Mouse (Mus musculus) urinary bladder, postnatal 10 days (tissue): ENCODE results near the gene Col11a2.
"Not testable (repeated sequence)": the region's sequence is repeated elsewhere in the genome, so short reads cannot be mapped to it uniquely, and the experiment has no call there.

ENCODE experiments used
- DNase-seq: peaks from one replicate; pipeline ENCODE4 v3.0.0; 2022; ENCODE audit warnings: low spot score

Col11a2 gene

GRCm38 (mm10) chr17:34038878-34039561 is at the start of gene Col11a2:
Col11a2 (plus strand) TSS chr17:34039437.
- no peak for DNase-seq

DNA sequence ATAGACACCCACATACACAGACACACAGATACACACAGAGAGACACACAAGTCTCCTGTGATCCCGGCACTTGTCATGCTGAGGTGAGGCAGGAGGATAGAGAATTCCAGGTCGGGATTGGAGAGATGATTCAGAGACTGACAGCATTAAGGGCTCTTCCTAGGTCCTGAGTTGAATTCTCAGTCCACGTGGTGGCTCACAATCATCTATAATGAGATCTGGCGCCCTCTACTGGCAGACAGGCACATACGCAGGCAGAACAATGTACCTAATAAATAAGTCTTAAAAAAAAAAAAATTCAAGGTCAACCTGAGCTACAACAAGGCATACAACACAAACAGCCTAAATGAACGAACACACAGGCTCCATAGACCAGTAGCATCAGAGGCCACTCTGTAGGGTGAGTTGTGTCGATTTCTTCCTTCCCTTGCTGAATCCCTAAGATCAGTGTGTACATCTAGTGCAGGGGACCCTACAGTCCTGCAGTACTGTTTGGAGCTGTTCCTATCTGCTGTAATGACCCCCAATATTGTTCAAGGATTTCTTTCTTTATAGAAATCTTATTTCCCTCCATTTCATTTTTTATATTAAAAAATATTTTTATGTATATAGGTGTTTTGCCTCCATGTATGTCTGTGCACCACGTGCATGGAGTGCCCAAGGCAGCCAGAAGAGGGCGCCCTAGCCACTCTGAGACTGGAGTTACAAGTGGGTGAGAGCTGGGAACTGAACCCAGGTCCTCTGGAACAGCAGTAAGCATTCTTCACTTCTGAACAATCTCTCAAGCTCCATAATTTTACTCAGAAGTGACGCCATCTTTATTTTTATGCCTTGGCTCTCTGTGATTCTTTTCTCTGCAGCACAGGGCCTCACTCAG is 47.2 kb upstream of the Col11a2 start:
- no peak for DNase-seq

DNA sequence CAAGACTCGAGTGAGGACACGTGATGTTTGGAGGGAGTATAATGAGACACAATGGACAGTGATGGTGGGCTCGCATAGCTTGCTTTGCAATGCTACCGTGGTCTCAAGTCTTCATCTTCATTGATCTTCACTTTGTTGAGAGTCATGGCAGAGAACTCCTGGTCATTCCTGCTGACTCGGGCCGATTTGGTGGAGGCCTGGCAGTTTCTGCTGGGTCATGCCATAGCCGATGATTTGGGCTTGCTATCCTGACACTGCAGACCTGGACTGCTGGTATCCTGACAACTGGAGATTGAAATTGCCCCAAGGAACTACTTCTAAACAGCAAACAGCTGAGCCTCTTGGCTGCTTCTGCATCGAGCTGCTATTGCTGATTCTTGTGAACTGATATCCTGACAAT is 44.3 kb upstream of the Col11a2 start:
- no peak for DNase-seq

DNA sequence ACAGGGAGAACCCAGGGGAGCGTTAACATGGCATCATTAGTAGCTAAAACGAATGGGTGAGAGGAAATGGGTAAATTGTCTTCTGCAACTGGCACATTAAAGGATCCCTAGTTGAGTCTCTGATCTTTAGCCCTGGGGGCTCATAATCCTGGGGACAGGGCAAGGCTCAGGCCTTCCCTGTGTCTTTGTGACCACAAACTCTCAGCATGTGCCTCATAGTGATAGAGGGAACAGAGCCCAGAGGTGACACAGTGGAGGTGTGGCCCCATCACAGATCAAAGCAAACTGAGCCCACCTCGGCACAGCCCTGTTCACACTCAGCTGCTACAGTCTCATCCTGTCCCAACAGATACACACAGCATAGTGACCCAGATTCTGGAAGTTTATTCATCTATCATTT is 43.6 kb upstream of the Col11a2 start:
- DNase-seq = no peak

GRCm38 (mm10) chr17:33997025-33997424 is 42.2 kb upstream of the Col11a2 start:
- DNase-seq = not testable (repeated sequence)

DNA sequence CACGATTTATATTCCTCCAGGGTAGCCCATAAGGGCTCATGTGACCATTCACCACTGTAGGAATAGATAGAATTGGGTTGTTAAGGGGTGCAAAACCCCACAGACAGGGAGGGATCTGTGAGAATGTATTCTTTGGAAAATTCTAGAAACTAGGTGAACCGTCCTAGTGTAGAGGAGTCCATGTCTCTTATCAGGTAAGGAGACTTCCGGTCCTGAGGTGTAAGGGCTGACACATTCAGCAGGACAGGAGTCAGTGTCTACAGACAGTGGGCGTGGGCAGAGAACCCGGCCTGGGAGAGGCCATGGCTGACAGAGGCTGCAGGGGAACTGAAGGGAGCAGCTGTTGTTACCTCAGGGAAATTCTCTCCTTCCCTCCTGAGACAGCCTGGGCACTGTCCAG is 40.5 kb upstream of the Col11a2 start:
- DNase-seq = not testable (repeated sequence)

GRCm38 (mm10) chr17:33999341-34000149 is 39.7 kb upstream of the Col11a2 start:
- DNase-seq = no peak

DNA sequence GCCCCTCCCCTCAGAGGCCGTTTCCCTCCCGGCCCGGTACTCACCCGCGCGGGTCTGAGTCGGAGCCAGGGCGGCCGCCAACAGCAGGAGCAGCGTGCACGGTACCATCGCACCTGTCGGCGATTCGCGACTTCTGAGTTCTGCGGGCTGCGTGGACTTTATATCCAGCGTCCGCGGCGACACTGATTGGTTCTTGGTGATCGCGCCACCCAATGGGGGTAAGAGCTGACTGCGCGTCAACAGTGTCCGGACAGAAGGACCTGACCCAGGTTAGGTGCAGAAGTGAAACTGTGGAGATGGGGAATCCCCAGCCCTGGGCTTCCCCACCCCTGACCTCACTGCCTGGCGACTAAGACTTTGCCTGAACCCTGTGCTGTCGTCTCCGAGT is 39.1 kb upstream of the Col11a2 start, which contains the start of gene H2-K1:
H2-K1 (minus strand) TSS at position 198 of the 388 bp plus-strand sequence.
- DNase-seq = peak; percentile 58

- DNase-seq = not testable (repeated sequence)
Measured at GRCm38 (mm10) chr17:34000796-34001195, 38.4 kb upstream of the Col11a2 start.

GRCm38 (mm10) chr17:34003426-34003825 is 35.8 kb upstream of the Col11a2 start:
- no peak for DNase-seq

DNA sequence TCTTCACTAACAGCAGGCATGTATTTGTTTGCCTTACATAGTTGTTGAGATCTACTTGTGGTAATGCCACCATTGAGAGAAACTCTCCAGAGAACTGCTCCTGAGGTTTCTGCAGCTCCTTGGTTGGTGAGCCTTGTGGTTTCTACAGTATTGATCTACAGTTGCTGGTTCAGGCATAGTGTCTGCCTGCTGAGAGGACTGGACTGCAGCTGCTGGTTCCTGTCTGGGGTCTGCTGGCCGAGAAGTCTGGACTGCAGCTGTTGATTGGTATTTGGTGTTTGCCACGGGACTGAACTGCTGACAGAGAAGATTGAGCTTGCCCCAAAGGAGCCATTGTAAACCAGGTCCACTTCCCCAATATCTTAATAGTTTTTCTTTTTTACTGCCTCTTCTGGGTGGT is 32.7 kb upstream of the Col11a2 start:
- no peak for DNase-seq

DNA sequence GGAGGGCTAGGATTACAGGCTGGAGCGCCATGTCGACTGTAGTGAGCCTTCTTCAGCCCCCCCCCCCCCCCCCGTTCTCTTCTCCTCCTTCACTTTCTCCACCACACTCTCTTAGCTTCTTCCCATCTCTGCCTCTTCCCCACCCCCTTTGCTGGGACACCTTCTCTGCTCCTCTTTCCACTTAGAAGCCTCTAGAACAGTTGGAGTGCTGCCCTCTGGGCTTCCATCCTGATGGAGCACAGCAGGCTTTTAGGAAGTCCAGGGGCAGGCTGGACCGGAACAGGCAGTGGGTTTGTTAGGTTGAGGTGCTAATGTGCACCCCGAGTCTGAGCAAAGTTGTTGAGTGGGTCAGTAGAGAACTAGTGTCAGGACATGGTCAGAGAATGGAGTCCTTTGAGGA is 29.1 kb upstream of the Col11a2 start:
- no peak for DNase-seq

- no peak for DNase-seq
Measured at GRCm38 (mm10) chr17:34013436-34013835, 25.8 kb upstream of the Col11a2 start.

DNA sequence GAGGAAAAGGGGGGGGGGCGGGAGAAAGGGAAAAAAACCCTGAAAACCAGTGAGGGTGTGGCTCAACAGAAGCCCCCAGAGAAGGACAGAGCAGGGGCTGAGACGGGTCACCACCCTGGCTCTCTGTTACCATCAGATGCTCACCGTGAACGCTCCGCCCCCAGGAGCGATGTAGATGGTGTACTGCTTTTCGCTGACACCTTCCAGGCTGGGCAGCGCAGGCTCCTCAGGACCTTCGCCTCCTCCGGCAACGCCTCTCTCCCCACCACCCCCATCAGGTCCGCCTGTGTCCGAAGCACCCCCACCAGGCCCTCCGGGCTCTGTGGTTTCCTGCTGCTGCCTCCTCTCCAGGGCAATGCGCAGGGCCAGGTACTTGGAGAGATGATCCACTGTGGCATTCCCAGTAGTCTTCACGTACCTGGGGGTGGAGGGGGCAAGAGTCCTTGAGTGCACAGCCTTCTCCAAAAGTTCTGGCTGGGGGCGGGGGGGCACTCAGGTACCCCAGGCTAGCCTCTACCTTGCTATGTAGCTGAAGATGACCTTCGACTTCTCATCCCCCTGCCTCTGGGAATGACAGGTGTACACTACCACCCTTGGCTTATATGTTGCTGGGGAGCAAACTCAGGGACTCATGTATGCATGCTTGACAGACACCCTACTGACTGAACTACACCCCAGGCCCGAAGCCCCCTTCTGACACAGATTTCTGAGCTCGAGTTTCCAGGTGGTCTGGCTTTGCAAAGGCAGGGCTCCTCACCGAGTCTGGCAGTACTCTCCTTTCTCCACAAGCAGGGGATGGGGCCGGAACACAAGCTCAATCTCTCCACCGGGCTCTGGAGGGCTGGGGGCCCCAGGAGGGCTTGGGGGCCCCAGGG is 17.5 kb upstream of the Col11a2 start:
- no peak for DNase-seq

- DNase-seq = no peak
Measured at GRCm38 (mm10) chr17:34022414-34022783, 16.8 kb upstream of the Col11a2 start.

DNA sequence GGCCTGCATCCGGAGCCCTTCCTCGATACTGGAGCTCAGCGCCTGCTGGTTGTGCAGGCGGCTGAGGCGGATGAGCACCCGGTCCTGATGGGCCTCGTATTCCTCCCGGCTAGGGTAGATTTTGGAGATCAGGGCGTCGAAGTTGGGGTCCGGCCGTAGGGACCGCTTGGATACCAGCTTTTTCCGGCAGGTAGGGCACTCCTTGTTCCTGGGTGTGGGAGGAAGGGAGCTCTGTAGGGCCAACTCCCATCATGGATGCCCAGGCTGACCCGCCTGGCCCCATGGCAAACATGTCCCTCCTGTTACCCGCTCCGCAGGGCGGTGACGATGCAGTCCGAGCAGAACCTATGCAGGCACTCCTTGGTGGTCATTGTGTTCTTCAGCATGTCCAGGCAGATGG is 16.2 kb upstream of the Col11a2 start:
- DNase-seq = no peak

DNA sequence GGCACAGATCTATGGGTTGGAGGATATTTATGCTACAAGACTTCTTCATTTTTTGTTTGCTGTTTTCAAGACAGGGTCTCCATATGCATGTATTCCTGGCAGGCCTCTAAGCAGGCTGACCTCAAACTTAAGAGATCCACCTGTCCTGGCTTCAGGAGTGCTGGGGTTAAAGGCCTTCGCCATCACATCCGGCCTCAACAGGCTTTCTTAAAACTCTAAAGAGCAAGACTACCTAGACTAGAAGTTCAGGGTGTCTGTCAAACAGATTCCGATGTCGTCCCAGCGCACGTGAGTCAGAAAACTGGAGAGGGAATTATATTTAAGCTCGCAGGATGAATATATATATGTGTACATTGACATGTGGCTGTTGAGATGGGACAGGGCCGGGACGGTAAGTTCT is 15.6 kb upstream of the Col11a2 start:
- no peak for DNase-seq

- DNase-seq = no peak
Measured at GRCm38 (mm10) chr17:34024317-34024821, 14.9 kb upstream of the Col11a2 start, which contains the start of gene Ring1. Ring1 (minus strand) TSS chr17:34024680.

- DNase-seq = no peak
Measured at GRCm38 (mm10) chr17:34024861-34025755, 14.1 kb upstream of the Col11a2 start.

DNA sequence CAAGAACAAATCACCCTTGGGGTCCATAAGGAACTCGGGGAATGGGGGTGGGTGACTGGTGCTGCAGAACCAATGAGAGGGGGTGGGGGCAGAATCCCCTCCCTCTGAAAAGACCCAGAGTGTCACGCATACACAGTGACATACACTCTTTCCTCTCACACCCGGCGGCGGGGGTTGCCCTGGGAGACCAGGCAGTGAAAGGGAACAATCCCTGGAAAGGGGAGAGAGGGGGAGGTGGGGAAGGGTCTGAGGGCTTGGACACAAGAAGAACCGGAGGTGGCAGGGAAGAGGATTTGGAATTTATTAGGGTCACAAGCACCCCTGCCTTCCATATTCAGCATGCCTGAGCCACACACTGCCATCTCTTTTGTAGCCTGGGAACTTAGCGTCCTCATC is 13.5 kb upstream of the Col11a2 start:
- no peak for DNase-seq
